Mouse (Mus musculus): ENCODE results near the gene Slc16a10. TPM values are rescaled to one million over a fixed set of nuclear protein-coding genes. Genes with fewer than 3 reads are reported as not detected.

The Slc16a10 gene
- polyA plus RNA-seq, 1 experiment from 2014 or later: 2.2 TPM

- DNase-seq (ENCODE audit: low spot score): no peak
- no peak overlapping the region for H3K4me2 ChIP-seq (ENCODE audit: low read length)
- H3K27ac ChIP-seq (ENCODE audit: low read depth, low read length): no peak overlapping the region
- no peaks in the 10 kb centered on the region for H3K9me3 ChIP-seq (replicated peaks; ENCODE audit: control insufficient read depth, low read length)
- no peaks in the 10 kb centered on the region for H3K36me3 ChIP-seq (ENCODE audit: control insufficient read depth, insufficient read depth, low read length)
- no peaks in the 10 kb centered on the region for H3K4me1 ChIP-seq (ENCODE audit: control insufficient read depth, insufficient read depth, low read length)
- H3K27me3 ChIP-seq (replicated peaks; ENCODE audit: control insufficient read depth, insufficient read depth, low read length): no peaks in the 10 kb centered on the region
- WGBS: 79% methylated on average over 4 of the region's 4 CpGs
- no peak for ATAC-seq
- H3K4me3 ChIP-seq (ENCODE audit: low read depth, low read length): no peak overlapping the region
- H3K9ac ChIP-seq (ENCODE audit: low read length): no peak overlapping the region
Measured at GRCm38 (mm10) chr10:39991155-39991554, 150.9 kb downstream of the Slc16a10 start.

- no peak for ATAC-seq
- Histone ChIP-seq H3K4me3 (ENCODE audit: low read depth, low read length) (no peak within 1 kb of the TSS), H3K9me3 (replicated peaks; ENCODE audit: control insufficient read depth, low read length) (no peaks in the 10 kb centered on the region), H3K4me2 (ENCODE audit: low read length) (no peak within 1 kb of the TSS), H3K4me1 (ENCODE audit: control insufficient read depth, insufficient read depth, low read length) (no peaks in the 10 kb centered on the region), H3K27ac (ENCODE audit: low read depth, low read length) (no peak within 1 kb of the TSS), H3K36me3 (ENCODE audit: control insufficient read depth, insufficient read depth, low read length) (no peaks in the 10 kb centered on the region), H3K27me3 (replicated peaks; ENCODE audit: control insufficient read depth, insufficient read depth, low read length) (no peaks in the 10 kb centered on the region), H3K9ac (ENCODE audit: low read length) (no peak within 1 kb of the TSS)
- WGBS: 92% methylated on average over 12 of the region's 12 CpGs
- DNase-seq (ENCODE audit: low spot score): no peak
Measured at GRCm38 (mm10) chr10:39986466-39986865, 155.6 kb downstream of the Slc16a10 start, which contains the start of gene Mfsd4b5. Mfsd4b5 (minus strand) TSS chr10:39986646.

Other genes with a start within 250 kb of the Slc16a10 start
- 3.0 and 3.6 TPM in 2 replicates for gene Mfsd4b4, start 243.0 kb downstream of the Slc16a10 start, polyA plus RNA-seq (2014; fragmentation: Nextera tagmentation; extraction: Ambion mirVana)
- gene Mfsd4b2, start 215.3 kb downstream of the Slc16a10 start, polyA plus RNA-seq (2014; fragmentation: Nextera tagmentation; extraction: Ambion mirVana): not detected in 2 replicates
- gene Mfsd4b3, start 182.1 kb downstream of the Slc16a10 start, polyA plus RNA-seq (2014; fragmentation: Nextera tagmentation; extraction: Ambion mirVana): 0.12 and 0.15 TPM in 2 replicates
- not detected in 2 replicates for gene Mfsd4b5, start 155.6 kb downstream of the Slc16a10 start, polyA plus RNA-seq (2014; fragmentation: Nextera tagmentation; extraction: Ambion mirVana)
- gene Mfsd4b1, start 117.0 kb downstream of the Slc16a10 start, polyA plus RNA-seq (2014; fragmentation: Nextera tagmentation; extraction: Ambion mirVana): 0.35 and 0.41 TPM in 2 replicates
- gene Rpf2, start 104.8 kb upstream of the Slc16a10 start, polyA plus RNA-seq (2014; fragmentation: Nextera tagmentation; extraction: Ambion mirVana): 79.8 and 85.2 TPM in 2 replicates
- gene Gtf3c6, start 115.8 kb upstream of the Slc16a10 start, polyA plus RNA-seq (2014; fragmentation: Nextera tagmentation; extraction: Ambion mirVana): 78.0 and 79.9 TPM in 2 replicates
- gene Amd1, start 159.9 kb upstream of the Slc16a10 start, polyA plus RNA-seq (2014; fragmentation: Nextera tagmentation; extraction: Ambion mirVana): 50.7 and 69.4 TPM in 2 replicates
- 16.4 and 16.6 TPM in 2 replicates for gene Cdk19, start 197.3 kb upstream of the Slc16a10 start, polyA plus RNA-seq (2014; fragmentation: Nextera tagmentation; extraction: Ambion mirVana)